18 mouse cellular contexts compared by ENCODE assay signal in genomic region chr14:98538267-98538666, GRCm38 (mm10).
DNase-seq lines count a peak whose midpoint lies in the region; ATAC-seq and TF ChIP-seq lines count a peak whose summit lies in the region.
"Had no signal": no experiment of that assay in that cellular context is flagged by ENCODE, and none has a peak within 500 bp of the region (broad histone marks: within the 10 kb centered on the region; RNA-seq: fewer than 3 reads in every experiment).

No protein-coding gene starts in this region.

- no peak overlapping the region for H3K4me2 ChIP-seq in forebrain, embryonic 11.5 days (ENCODE audit: low read depth, low read length, severe bottlenecking)
- no peak overlapping the region for H3K4me2 ChIP-seq in forebrain, postnatal 0 days (ENCODE audit: low read depth)
- no peak overlapping the region for H3K4me2 ChIP-seq in hindbrain, embryonic 12.5 days (replicated peaks)
- no peak overlapping the region for H3K4me2 ChIP-seq in midbrain, embryonic 12.5 days (replicated peaks)
- H3K4me2 ChIP-seq: embryonic facial prominence, embryonic 12.5 days; heart, embryonic 13.5 days; intestine, embryonic 15.5 days; limb, embryonic 13.5 days had no signal

- no peak overlapping the region for H3K27ac ChIP-seq in forebrain, embryonic 11.5 days (ENCODE audit: low read depth, low read length)
- no peak overlapping the region for H3K27ac ChIP-seq in forebrain, postnatal 0 days (ENCODE audit: low read depth, low read length)
- no peak overlapping the region for H3K27ac ChIP-seq in hindbrain, embryonic 12.5 days
- no peak overlapping the region for H3K27ac ChIP-seq in midbrain, embryonic 12.5 days (replicated peaks)
- H3K27ac ChIP-seq: embryonic facial prominence, embryonic 12.5 days; heart, embryonic 13.5 days; intestine, embryonic 15.5 days; limb, embryonic 13.5 days; liver, embryonic 14.5 days had no signal

- no peaks in the 10 kb centered on the region for H3K36me3 ChIP-seq in forebrain, embryonic 11.5 days (ENCODE audit: control insufficient read depth, insufficient read depth, low read length)
- H3K36me3 ChIP-seq in forebrain, postnatal 0 days (ENCODE audit: insufficient read depth) = no peaks in the 10 kb centered on the region
- no peaks in the 10 kb centered on the region for H3K36me3 ChIP-seq in hindbrain, embryonic 12.5 days
- H3K36me3 ChIP-seq in midbrain, embryonic 12.5 days = no peaks in the 10 kb centered on the region
- H3K36me3 ChIP-seq: embryonic facial prominence, embryonic 12.5 days; heart, embryonic 13.5 days; intestine, embryonic 15.5 days; limb, embryonic 13.5 days had no signal

- WGBS in forebrain, embryonic 11.5 days = 32% methylated on average over 4 of the region's 4 CpGs
- WGBS in forebrain, postnatal 0 days = 24% methylated on average over 4 of the region's 4 CpGs
- 10% methylated on average over 4 of the region's 4 CpGs for WGBS in hindbrain, embryonic 12.5 days
- 12% methylated on average over 4 of the region's 4 CpGs for WGBS in midbrain, embryonic 12.5 days

- no peak for DNase-seq in forebrain, embryonic 11.5 days (ENCODE audit: low spot score)
- no peak for DNase-seq in forebrain, postnatal 0 days
- peak; percentile 40 for DNase-seq in embryo, embryonic 10.5 days (ENCODE audit: low spot score)
- DNase-seq in Muller cell, postnatal 12 days (ENCODE audit: inconsistent ontology term) = no peak
- DNase-seq in c-Kit-positive CD71-positive TER-119-positive erythroid progenitor cells, embryonic 14.5 days (ENCODE audit: low spot score) = no peak
- no peak for DNase-seq in left cerebral cortex, postnatal 14 days (ENCODE audit: low spot score in 2 of 2)
- DNase-seq: adrenal gland, postnatal 25 days; cerebellum, adult 9-10 months; heart, postnatal 36 days; right cerebral cortex, adult 18-20 months had no signal

- intact Hi-C loops in left cerebral cortex, postnatal 14 days (cut with DNase I) = no loop called here

- no peak for TF ChIP-seq CTCF in forebrain, postnatal 0 days (IDR thresholded peaks at IDR 0.05; ENCODE audit: low read depth)

- no peaks in the 10 kb centered on the region for H3K27me3 ChIP-seq in forebrain, embryonic 11.5 days (ENCODE audit: control insufficient read depth, insufficient read depth, low read length)
- peaks cover 3% of the 10 kb centered on the region; the same call in 1 of the 2 replicates for H3K27me3 ChIP-seq in forebrain, postnatal 0 days (ENCODE audit: insufficient read depth, low read length)
- H3K27me3 ChIP-seq in hindbrain, embryonic 12.5 days = no peaks in the 10 kb centered on the region
- no peaks in the 10 kb centered on the region for H3K27me3 ChIP-seq in midbrain, embryonic 12.5 days
- H3K27me3 ChIP-seq: CH12.LX; embryonic facial prominence, embryonic 12.5 days; heart, embryonic 13.5 days; intestine, embryonic 15.5 days; limb, embryonic 13.5 days had no signal

- H3K9me3 ChIP-seq in forebrain, embryonic 11.5 days (ENCODE audit: control insufficient read depth, low read length) = no peaks in the 10 kb centered on the region
- no peaks in the 10 kb centered on the region for H3K9me3 ChIP-seq in forebrain, postnatal 0 days (ENCODE audit: low read length)
- no peaks in the 10 kb centered on the region for H3K9me3 ChIP-seq in hindbrain, embryonic 12.5 days (replicated peaks)
- no peaks in the 10 kb centered on the region for H3K9me3 ChIP-seq in midbrain, embryonic 12.5 days
- H3K9me3 ChIP-seq: embryonic facial prominence, embryonic 12.5 days; heart, embryonic 13.5 days; intestine, embryonic 15.5 days; limb, embryonic 13.5 days had no signal

- H3K9ac ChIP-seq in forebrain, embryonic 11.5 days (ENCODE audit: low read length) = no peak overlapping the region
- no peak overlapping the region for H3K9ac ChIP-seq in forebrain, postnatal 0 days
- no peak overlapping the region for H3K9ac ChIP-seq in hindbrain, embryonic 12.5 days
- no peak overlapping the region for H3K9ac ChIP-seq in midbrain, embryonic 12.5 days (replicated peaks)
- H3K9ac ChIP-seq: embryonic facial prominence, embryonic 12.5 days; heart, embryonic 13.5 days; intestine, embryonic 15.5 days; limb, embryonic 13.5 days; liver, embryonic 14.5 days had no signal

- H3K4me3 ChIP-seq in forebrain, embryonic 11.5 days (ENCODE audit: low read depth, low read length) = no peak overlapping the region
- no peak overlapping the region for H3K4me3 ChIP-seq in forebrain, postnatal 0 days (ENCODE audit: low read depth, low read length)
- H3K4me3 ChIP-seq in hindbrain, embryonic 12.5 days = no peak overlapping the region
- no peak overlapping the region for H3K4me3 ChIP-seq in midbrain, embryonic 12.5 days
- H3K4me3 ChIP-seq: embryonic facial prominence, embryonic 12.5 days; heart, embryonic 13.5 days; intestine, embryonic 15.5 days; limb, embryonic 13.5 days had no signal

- H3K4me1 ChIP-seq in forebrain, embryonic 11.5 days (replicated peaks; ENCODE audit: control insufficient read depth, insufficient read depth, low read length) = no peaks in the 10 kb centered on the region
- no peaks in the 10 kb centered on the region for H3K4me1 ChIP-seq in forebrain, postnatal 0 days (ENCODE audit: insufficient read depth)
- H3K4me1 ChIP-seq in hindbrain, embryonic 12.5 days = peaks cover 4% of the 10 kb centered on the region
- H3K4me1 ChIP-seq in midbrain, embryonic 12.5 days = peaks cover 8% of the 10 kb centered on the region; the same call in 1 of the 2 replicates
- H3K4me1 ChIP-seq: embryonic facial prominence, embryonic 12.5 days; heart, embryonic 13.5 days; intestine, embryonic 15.5 days had no signal

- peak; percentile 79 for ATAC-seq in forebrain, embryonic 11.5 days (replicated peaks; ENCODE audit: low FRiP score)
- no peak for ATAC-seq in forebrain, postnatal 0 days
- 0 out of 2 replicates have a peak, but pooled peaks have one; percentile 54 for ATAC-seq in hindbrain, embryonic 12.5 days (ENCODE audit: low FRiP score)
- peak; percentile 70 for ATAC-seq in midbrain, embryonic 12.5 days (ENCODE audit: low FRiP score, low read depth)
- ATAC-seq: intestine, embryonic 15.5 days had no signal
